In the genomic region with DNA sequence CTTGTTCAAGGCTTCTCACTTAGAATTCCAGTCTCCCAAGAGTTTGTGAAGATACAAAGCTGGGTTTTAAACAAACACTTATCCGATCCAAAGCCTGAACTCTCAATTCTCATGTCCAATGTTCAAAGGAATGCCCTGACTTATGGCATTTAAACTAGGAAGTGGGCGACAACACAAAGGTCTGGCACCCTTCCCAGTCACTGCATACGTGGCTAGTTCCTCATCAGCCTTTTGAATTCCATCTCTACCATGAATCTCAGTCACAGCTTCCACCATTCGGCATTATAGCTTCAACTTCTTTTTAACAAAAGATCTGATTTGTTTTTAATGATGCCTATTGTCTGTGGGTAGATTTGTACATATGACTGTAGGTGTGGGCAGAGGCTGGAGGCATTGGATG, we compare ENCODE assay signal across 23 mouse cellular contexts.
DNase-seq lines count a peak whose midpoint lies in the region; ATAC-seq and TF ChIP-seq lines count a peak whose summit lies in the region.
"Had no signal": no experiment of that assay in that cellular context is flagged by ENCODE, and none has a peak within 500 bp of the region (broad histone marks: within the 10 kb centered on the region; RNA-seq: fewer than 3 reads in every experiment).

No protein-coding gene starts in this region.

- TF ChIP-seq POLR2A in embryonic fibroblast, embryonic 13.5 days (IDR thresholded peaks at IDR 0.05; ENCODE audit: low read depth, low read length): no peak

- no peaks in the 10 kb centered on the region for H3K79me2 ChIP-seq in macrophage (ENCODE audit: inconsistent target)

- no peaks in the 10 kb centered on the region for H3K9me3 ChIP-seq in heart, embryonic 11.5 days (replicated peaks; ENCODE audit: control insufficient read depth, low read length)
- H3K9me3 ChIP-seq in embryonic facial prominence, embryonic 10.5 days: no peaks in the 10 kb centered on the region
- H3K9me3 ChIP-seq: embryonic facial prominence, embryonic 12.5 days; forebrain, embryonic 12.5 days; G1E; heart, embryonic 10.5 days; hindbrain, embryonic 12.5 days; midbrain, embryonic 13.5 days; neural tube, embryonic 12.5 days; stomach, embryonic 15.5 days had no signal

- no peaks in the 10 kb centered on the region for H3K4me1 ChIP-seq in heart, embryonic 11.5 days (ENCODE audit: control insufficient read depth, insufficient read depth, low read length)
- no peaks in the 10 kb centered on the region for H3K4me1 ChIP-seq in embryonic fibroblast, embryonic 13.5 days (ENCODE audit: control insufficient read depth, insufficient read depth, low read length)
- H3K4me1 ChIP-seq in embryonic facial prominence, embryonic 10.5 days: peaks cover 12% of the 10 kb centered on the region
- H3K4me1 ChIP-seq: embryonic facial prominence, embryonic 12.5 days; forebrain, embryonic 12.5 days; hindbrain, embryonic 12.5 days; midbrain, embryonic 13.5 days; neural tube, embryonic 12.5 days; stomach, embryonic 15.5 days had no signal

- no peak for TF ChIP-seq CTCF in embryonic fibroblast, embryonic 13.5 days (IDR thresholded peaks at IDR 0.05; ENCODE audit: borderline replicate concordance, insufficient read depth, low read length)

- DNase-seq in heart, postnatal 10 days: peak; percentile 8 to 11
- peak; percentile 48 for DNase-seq in 3T3-L1 (ENCODE audit: low read depth, low spot score)
- no peak for DNase-seq in layer of hippocampus, adult 9-11 months
- DNase-seq in embryonic facial prominence, embryonic 10.5 days (ENCODE audit: low spot score): no peak
- DNase-seq in adrenal gland, postnatal 36 days: no peak
- DNase-seq: adrenal gland, postnatal 25 days; B cell, adult 2 months; cerebellum, adult 9-10 months; thymus, postnatal 25 days had no signal

- H3K27me3 ChIP-seq in heart, embryonic 11.5 days (ENCODE audit: control insufficient read depth, insufficient read depth, low read length): no peaks in the 10 kb centered on the region
- H3K27me3 ChIP-seq in embryonic facial prominence, embryonic 10.5 days (replicated peaks; ENCODE audit: low read depth, poor library complexity, severe bottlenecking): no peaks in the 10 kb centered on the region
- H3K27me3 ChIP-seq: CH12.LX; embryonic facial prominence, embryonic 12.5 days; forebrain, embryonic 12.5 days; hindbrain, embryonic 12.5 days; midbrain, embryonic 13.5 days; neural tube, embryonic 12.5 days; stomach, embryonic 15.5 days had no signal

- H3K4me3 ChIP-seq in heart, embryonic 11.5 days (ENCODE audit: low read depth, low read length): no peak overlapping the region
- H3K4me3 ChIP-seq in embryonic fibroblast, embryonic 13.5 days (ENCODE audit: insufficient read depth, low read length): no peak overlapping the region
- no peak overlapping the region for H3K4me3 ChIP-seq in macrophage (ENCODE audit: inconsistent target)
- no peak overlapping the region for H3K4me3 ChIP-seq in embryonic facial prominence, embryonic 10.5 days
- H3K4me3 ChIP-seq: embryonic facial prominence, embryonic 12.5 days; erythroblast, embryonic 14.5 days; forebrain, embryonic 12.5 days; heart, embryonic 10.5 days; hindbrain, embryonic 12.5 days; midbrain, embryonic 13.5 days; neural tube, embryonic 12.5 days; stomach, embryonic 15.5 days had no signal

- no peak overlapping the region for H3K27ac ChIP-seq in heart, embryonic 11.5 days (ENCODE audit: low read depth, low read length)
- H3K27ac ChIP-seq in embryonic fibroblast, embryonic 13.5 days (ENCODE audit: insufficient read depth, low read length): peak overlapping the region; percentile 29; the same call in 1 of the 2 replicates
- peak overlapping the region; percentile 5 for H3K27ac ChIP-seq in macrophage
- H3K27ac ChIP-seq in embryonic facial prominence, embryonic 10.5 days (replicated peaks): no peak overlapping the region
- H3K27ac ChIP-seq: embryonic facial prominence, embryonic 12.5 days; forebrain, embryonic 12.5 days; heart, embryonic 10.5 days; hindbrain, embryonic 12.5 days; midbrain, embryonic 13.5 days; neural tube, embryonic 12.5 days; stomach, embryonic 15.5 days had no signal

- 57% methylated on average over 4 of the region's 4 CpGs for WGBS in heart, embryonic 11.5 days (ENCODE audit: insufficient replicate concordance)
- WGBS in macrophage (ENCODE audit: missing documents): 7% methylated on average over 4 of the region's 4 CpGs
- 85% methylated on average over 4 of the region's 4 CpGs for WGBS in embryonic facial prominence, embryonic 10.5 days

- H3K4me2 ChIP-seq in heart, embryonic 11.5 days: no peak overlapping the region
- H3K4me2 ChIP-seq: embryonic facial prominence, embryonic 12.5 days; forebrain, embryonic 12.5 days; hindbrain, embryonic 12.5 days; midbrain, embryonic 13.5 days; neural tube, embryonic 12.5 days; stomach, embryonic 15.5 days had no signal

- no peak for ATAC-seq in heart, embryonic 11.5 days (replicated peaks; ENCODE audit: insufficient number of reproducible peaks, low FRiP score, low TSS enrichment)
- ATAC-seq: intestine, postnatal 0 days; midbrain, embryonic 13.5 days had no signal

- intact Hi-C loops in heart, postnatal 10 days (cut with DNase I): no loop called here

- no peaks in the 10 kb centered on the region for H3K36me3 ChIP-seq in heart, embryonic 11.5 days (ENCODE audit: control insufficient read depth, insufficient read depth, low read length)
- no peaks in the 10 kb centered on the region for H3K36me3 ChIP-seq in macrophage (ENCODE audit: inconsistent target)
- no peaks in the 10 kb centered on the region for H3K36me3 ChIP-seq in embryonic facial prominence, embryonic 10.5 days (replicated peaks)
- H3K36me3 ChIP-seq: embryonic facial prominence, embryonic 12.5 days; forebrain, embryonic 12.5 days; G1E; heart, embryonic 10.5 days; hindbrain, embryonic 12.5 days; midbrain, embryonic 13.5 days; neural tube, embryonic 12.5 days; stomach, embryonic 15.5 days had no signal

- H3K9ac ChIP-seq in heart, embryonic 11.5 days (ENCODE audit: low read depth, low read length): no peak overlapping the region
- H3K9ac ChIP-seq: embryonic facial prominence, embryonic 12.5 days; forebrain, embryonic 12.5 days; hindbrain, embryonic 12.5 days; midbrain, embryonic 13.5 days; neural tube, embryonic 12.5 days; stomach, embryonic 15.5 days had no signal

Comparison
In these comparisons a context has a peak if more than half of its experiments do, and no peak if none do; other contexts are left out.
1. DNase-seq: peak in heart, postnatal 10 days (2 of 2) and 3T3-L1 (single experiment); none in layer of hippocampus, adult 9-11 months (single experiment), embryonic facial prominence, embryonic 10.5 days (single experiment) and adrenal gland, postnatal 36 days (0 of 2).
2. H3K27ac ChIP-seq: peak in embryonic fibroblast, embryonic 13.5 days (single experiment) and macrophage (single experiment); none in heart, embryonic 11.5 days (single experiment) and embryonic facial prominence, embryonic 10.5 days (single experiment).